Mouse (Mus musculus) layer of hippocampus, adult 11-12 months (tissue): ENCODE data around the gene Fcer2a.

Source experiments
- DNase-seq: peaks from one replicate; pipeline ENCODE4 v3.0.0; 2022; ENCODE audit warnings: low spot score

The Fcer2a gene

DNA sequence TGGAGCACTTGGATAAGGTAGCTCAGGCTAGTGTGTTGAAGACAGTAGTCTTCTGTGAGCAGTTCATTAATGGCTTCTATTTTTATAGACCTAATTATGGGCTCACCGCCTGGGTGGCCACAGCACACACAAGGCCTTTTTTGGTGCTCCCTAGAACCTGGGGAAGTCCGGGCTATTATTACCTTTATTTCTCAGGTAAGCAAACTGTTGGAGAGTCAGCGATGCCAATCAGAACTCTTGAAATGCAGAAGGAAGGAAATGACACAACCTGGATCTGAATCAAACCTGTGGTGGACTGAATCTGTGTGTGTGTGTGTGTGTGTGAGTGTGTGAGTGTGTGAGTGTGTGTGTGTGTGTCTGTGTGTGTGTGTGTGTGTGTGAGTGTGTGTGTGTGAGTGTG lies at the start of gene Fcer2a:
TSS of gene Fcer2a (minus strand) at position 55 of the 400 bp plus-strand sequence.
- no peak for DNase-seq

DNA sequence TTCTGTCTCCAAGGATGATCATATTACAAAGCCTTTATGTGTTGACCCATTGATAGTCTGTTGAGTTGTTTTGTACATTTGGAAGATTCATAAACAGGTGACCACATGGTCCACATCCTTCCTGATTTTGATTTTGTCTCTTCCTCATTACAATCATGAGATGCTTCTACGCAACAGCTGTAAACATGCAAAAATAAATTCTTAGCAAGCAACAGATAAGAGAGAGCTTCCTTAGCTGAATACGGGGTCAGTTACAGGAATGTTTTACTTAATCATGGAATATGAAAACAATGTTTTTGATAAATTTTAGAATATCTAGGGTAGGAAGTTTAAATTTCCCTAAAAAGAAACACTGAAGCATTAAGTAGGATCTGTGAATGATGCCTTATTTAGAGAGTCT lies 43.0 kb upstream of the Fcer2a start:
- no peak for DNase-seq

DNA sequence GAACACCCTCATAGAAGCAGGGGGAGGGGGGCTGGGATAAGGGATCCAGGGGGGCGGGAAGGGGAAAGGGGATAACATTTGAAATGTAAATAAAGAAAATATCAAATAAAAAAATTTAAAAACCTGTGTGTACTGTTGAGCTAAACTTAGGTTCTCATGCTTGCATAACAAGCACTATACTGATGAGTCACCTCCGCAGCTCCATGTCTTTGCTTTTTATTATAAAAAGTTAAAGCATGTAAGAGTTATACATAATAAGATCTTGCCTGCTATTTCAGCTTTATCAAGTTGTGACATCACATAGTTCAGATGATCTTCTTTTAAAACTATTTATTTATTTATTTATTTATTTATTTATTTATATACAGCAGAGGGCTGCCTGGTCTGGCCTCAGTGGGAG lies 41.6 kb upstream of the Fcer2a start:
- DNase-seq, result no peak

DNA sequence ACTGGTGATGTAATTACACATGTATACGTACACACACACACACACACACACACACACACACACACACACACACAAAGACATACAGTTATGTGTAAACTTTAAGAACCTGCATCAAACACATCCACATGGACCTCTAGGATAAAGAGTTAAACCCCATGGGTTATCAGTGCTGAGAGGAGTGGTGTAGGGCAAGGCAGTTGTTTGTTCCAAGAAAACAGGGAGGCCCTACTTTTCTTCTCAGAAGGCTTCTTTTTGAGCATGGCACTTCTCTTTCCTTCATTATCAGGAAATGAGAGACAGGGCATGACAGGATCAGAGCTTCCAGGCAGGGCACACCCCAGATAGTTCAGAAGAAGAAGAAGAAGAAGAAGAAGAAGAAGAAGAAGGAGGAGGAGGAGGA lies 40.1 kb upstream of the Fcer2a start:
- DNase-seq, result no peak

DNA sequence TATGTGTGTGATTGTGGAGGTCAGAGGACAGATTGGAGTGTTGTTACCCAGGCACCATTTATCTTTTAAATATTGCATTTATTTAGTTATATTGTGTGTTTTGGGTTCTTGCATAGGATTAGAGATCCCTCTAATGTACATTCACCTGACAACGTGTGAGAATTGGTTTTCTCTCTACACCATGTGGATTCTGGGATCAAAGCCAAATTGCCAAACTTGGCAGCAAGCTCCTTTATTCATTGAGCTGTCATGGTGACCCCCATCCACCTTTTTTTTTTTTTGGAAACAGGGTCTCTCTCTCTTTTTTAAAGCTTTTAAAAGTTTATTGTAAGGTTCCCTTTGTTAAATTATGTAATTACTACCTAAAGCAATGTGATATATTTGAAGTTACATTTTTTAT lies 27.1 kb upstream of the Fcer2a start:
- no peak for DNase-seq

DNA sequence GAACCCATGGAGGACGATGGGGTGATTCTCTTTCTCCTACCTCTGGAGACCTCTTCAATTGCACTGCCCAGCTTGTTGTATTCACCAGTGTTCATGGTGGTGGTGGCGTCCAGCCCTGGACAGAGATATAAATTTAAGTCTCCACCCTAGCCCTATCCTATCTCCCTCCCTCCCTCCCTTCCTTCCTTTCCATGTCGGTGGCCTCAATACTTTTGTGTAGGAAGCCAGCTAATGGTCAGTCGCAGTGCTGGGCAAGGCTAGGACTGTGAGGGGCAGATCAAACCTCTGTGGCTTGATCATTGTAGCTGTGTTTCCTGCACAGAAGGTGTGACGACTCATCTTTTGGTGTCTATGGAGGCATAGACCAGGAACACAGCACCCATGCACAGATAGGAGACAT lies 26.6 kb upstream of the Fcer2a start, which contains the start of gene Clec4g:
TSS of gene Clec4g (minus strand) at position 101 of the 400 bp plus-strand sequence.
- no peak for DNase-seq

DNA sequence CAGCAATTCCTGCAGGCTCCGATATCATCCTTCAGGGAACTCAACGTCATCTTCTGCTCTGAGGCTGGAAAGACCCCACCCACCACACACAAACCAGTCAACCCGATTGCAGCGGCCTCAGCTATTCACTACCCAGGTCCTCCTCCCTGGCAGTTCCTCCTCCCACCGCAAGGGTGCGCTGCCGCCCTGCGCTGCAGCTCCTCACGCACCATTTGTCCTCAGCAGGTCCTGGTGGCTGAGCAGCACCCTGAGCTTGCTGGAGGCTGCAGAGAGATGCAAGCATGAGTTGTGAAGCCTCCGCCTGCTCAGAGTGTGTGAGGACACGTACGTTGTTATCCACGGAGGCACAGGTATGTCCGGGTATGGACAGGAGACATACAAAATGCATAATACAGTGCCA lies 24.6 kb upstream of the Fcer2a start:
- DNase-seq, result peak; percentile 65

DNA sequence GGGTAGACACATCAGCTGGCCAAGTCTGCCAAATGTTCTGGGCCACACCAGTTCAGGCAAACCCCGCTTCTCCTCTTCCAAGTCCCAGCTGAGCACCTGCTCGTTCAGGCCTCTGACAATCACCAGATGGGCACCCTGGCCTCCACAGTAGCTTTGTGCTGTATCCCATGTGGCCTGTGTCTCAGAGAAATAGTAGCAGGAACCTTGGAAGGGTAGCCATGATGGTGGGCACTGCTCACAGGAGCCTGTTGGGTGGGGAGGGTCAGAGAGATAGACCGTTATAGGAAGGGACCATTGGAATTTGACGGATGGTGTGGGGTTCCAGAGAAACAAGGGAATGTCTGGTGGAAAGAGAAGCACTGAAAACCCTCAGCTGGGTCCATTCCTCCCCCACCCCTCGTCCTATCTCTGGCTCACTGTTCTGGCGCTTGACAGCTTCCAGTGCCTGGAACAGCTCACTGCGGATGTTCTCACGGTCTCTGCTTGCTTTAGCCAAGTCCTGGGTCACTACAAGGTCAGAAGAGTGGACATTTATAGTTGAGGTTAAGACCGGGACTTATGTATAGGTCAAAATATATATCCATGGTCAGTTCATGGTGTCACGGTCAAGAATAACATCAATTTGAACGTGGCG lies 23.5 kb upstream of the Fcer2a start:
- no peak for DNase-seq

DNA sequence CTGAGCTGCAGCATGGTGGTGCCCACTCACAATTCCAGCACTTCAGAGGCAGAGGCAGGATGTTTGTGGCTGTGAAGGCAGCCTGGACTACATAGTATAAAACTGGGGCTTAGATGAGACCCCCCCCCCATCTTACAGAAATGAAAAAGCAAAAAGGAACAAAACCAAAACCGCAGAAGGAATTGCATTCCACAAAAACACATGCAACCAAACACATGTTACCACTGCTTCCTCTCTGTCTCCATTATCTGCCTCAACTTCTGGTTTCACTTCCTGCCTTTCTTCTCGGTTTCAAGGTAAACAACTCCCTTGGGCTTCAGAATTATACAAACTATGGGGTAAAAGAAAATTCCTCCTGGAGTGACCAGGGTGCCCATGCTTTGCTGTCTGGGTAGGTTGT lies 17.7 kb upstream of the Fcer2a start:
- no peak for DNase-seq

DNA sequence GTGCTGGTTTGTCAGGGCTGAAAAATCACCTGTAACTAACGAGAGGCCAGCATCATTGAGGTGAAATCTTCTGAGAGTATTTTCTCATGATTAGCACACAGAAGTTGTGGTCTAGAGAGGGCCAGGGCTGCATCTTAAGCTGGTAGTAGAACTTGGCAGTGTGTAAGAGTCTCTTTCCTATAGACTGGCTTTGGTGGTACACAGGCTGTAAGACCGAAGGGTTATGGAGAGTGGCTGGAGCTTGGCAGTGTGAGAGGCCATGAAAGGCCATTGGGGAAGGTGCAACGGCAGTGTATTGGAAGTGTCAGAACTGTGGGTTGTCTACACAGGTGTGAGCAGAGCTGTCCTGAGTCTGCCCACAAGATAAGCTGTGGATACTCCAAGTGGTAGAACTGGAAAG lies 16.3 kb upstream of the Fcer2a start:
- no peak for DNase-seq

DNA sequence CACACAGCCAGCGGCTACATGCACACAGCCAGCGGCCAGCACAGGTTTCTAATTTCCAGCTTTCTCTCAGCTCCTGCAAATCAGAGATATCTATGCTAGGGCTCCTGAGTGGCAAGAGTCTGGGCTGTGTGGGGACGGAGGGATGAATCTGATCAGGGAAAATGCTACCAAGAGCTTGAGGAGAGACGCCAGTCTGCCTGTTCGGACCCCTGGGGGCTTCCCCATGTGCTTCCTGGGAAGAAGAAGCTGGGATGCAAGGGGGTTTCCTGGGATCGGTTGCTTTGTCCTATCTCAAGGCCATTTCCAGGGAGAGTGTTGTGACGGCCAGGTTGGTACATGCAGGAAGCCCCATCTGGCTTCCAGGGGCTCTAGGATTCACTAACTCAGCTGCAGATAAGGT lies 13.6 kb upstream of the Fcer2a start:
- no peak for DNase-seq

DNA sequence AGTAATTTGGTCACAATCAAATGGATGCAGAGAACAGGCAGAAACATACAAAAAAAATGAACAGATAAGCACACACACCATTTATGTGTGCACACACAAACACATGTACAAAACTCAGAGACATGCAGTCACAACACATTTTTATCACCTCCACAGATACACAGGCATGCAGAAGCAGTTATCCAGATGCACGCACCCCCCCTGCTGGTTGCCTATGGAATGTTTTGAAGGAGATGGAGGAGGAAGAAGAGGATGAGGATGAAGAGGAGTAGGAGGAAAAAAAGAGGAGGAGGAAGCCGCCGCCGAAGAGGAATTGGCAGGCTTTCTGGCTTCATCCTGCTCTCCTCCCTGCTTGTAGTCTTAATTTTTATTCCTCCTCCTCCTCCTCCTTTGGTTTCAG lies 11.7 kb upstream of the Fcer2a start:
- DNase-seq, result no peak

DNA sequence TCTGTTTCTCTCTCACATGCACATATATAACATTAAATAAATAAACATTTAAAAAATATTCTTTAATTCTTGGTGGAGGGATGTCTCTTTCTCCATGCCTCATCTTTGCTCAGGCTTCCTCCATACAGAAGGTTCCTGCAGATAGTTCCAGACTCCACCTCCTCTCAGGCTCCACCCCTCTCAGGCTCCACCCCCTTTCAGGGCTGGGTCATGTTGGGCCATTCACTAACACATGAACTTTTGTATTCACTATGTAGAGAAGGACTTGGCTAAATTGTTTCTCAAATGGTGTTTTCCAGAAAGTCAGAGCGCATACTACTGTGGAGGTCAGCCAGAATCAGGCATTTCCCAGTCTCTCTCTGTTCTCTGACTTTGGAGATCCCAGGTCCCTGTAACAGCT lies 7.5 kb upstream of the Fcer2a start:
- DNase-seq, result no peak

DNA sequence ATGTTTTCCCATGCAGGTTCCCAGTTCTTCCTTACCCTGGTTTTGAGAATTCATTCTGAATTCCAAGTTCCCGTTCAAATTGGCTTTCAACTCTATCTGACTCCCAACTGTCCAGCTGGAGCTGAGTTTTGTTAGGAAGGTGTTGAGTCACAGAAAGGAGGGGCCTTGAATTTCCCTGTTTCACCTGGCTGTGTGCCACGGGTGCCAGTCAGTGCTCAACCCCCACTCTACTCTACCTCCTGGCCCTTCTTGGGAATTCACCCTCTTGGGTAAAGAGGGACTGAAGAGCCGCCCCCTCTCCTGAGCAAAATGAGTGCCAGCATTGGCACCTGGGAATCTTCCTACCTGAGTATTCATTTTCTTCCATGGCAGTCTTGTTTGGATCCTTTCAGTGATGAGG lies 3.2 kb downstream of the Fcer2a start:
- DNase-seq, result no peak

DNA sequence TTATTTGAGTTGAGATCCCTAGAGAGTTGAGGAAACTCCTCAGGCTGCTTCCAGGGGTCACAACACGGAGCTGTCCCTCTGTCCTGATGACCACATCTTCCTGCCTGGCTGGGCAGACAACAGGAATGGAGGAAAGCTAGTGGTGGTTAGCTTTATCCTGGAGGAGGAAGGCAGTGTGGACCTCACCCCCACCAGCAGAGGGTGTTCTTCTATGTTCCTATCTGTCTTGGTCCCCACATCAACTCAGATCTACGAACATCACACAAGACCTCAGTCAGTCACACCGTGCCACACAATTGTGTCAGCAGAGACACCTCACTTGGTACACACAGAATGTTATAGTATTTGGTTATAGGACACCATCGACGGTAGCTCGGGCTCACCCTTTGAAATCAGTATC lies 6.4 kb downstream of the Fcer2a start:
- no peak for DNase-seq

DNA sequence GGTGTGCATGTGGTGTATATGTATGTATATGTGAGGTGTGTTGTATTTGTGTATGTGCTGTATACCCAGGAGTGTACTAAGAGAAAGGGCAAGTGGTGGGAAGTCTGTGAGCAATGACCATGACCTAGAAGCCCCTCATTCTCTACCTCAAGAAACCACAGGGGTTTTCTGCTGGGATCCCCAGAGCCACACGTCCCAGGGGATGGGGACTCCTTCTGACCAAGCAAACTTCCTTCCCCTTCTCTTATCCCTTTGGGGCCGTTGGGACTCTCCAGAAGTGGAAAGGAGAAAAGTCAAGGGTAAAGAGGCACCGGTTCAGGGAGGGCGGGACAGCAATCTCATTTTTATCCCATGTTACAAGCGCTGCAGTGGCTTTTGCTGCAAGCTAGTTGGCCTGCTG lies 8.6 kb downstream of the Fcer2a start:
- DNase-seq, result no peak

DNA sequence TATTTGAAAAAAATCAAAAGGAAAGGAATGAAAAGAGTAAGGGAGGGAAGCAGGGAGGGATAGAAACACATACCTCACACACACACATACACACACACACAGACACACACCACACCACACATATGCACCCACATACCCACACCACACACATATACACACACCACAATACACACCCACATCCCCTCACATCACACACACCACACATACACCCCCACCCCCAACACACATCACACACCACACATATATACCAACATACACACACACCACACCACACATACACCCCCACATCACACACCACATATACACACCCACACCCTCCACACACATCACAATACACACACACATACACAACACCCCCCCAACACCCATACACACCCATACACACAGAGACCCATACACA lies 9.4 kb downstream of the Fcer2a start:
- no peak for DNase-seq

DNA sequence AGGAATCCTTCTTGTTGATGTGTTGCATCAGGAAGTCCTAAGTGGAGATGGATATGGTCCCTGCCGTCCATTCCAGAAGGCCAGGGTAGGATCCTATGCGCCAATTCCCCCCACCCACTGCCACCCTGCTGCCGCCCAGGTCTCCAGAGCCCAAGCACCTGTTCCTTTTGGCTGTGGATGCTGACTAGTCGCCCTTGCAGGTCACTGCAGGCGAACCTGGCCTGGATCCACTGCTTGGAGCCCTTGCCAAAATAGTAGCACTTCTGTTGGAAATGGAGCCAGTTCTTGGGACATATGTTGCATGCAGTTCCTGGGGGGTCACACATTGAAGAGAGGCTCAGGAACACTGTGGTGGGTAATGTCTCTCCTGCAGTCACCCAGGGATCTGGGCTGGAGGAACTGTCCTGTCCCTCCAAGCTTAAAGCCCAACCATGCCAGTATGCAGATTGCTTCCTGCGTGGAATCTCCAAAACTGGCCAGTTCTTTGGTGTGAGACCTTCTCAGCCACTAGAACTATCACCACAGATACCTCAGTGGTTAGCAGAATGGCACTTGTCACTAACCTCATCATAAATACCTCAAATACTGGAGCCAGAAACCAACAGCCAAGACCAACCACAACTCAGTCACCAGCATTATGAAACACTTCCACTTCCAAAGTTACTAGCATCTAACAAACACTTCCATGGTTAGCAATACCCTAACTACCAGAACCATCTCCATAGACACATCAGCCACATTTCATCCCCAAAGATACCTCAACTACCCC lies 10.4 kb downstream of the Fcer2a start:
- DNase-seq, result no peak

DNA sequence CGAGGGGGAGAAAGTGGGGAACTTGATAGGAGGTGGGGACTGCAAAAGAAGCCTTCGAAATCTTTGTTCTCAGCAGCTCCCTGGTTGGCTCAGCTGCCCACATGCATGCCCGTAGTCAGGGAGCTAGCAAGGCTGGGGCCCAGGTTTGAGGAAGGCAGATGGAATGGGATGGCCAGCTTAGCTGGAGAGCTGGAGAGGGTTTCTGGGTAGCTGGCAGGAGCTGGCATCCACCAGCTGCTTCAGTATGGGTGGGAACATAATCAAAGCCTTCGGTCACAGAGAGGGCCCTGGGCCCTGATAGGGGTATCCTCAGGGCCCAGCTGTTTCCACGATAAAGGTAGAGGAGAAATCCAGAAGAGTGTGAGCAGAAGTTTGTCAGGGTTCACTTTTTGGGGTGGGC lies 11.5 kb downstream of the Fcer2a start:
- no peak for DNase-seq

DNA sequence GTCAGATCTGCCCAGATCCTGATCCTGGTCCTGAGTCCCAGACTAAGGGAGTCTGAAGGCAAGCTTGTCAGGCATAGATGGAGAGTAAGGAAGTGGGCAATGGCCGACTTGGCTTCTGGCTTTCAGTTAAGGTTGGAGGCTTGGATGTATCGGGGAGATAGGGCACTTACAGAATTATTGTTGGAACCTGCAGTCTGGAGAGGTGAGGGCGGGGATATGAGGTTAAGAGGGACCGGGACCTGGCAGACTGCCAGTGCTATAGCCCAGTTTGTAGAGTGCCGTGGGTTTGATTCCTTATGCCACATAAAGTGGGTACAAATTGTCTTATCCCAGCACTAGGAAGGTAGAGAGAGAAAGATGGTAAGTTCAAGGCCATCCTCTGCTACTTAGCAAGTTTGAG lies 14.3 kb downstream of the Fcer2a start:
- DNase-seq, result no peak

DNA sequence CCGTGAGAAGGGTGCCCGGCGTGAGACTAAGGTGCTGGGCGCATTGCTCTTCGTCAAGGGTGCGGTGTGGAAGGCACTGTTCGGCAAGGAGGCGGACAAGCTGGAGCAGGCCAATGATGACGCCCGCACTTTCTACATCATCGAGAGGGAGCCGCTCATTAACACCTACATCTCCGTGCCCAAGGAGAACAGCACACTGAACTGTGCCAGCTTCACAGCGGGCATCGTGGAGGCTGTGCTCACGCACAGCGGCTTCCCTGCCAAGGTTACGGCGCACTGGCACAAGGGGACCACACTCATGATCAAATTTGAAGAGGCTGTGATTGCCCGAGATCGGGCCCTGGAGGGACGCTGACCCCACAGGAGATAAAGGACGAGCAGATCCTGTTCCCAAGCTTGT lies 14.7 kb downstream of the Fcer2a start:
- no peak for DNase-seq

DNA sequence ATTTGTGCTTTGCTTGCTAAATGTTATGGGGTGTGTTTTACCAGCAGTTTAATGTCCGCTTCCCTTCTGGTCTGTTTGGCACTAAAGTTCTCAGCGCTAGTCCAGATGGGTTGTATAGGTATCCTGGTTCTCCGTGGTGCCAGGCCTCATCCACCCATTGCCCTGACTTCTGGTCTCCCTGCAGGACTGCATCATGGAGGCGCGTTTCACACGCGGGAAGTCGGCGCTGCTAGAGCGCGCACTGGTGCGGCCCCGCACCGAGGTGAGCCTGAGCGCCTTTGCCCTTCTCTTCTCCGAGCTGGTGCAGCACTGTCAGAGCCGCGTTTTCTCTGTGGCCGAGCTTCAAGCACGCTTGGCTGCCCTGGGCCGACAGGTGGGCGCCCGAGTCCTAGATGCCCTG lies 15.1 kb downstream of the Fcer2a start:
- no peak for DNase-seq

DNA sequence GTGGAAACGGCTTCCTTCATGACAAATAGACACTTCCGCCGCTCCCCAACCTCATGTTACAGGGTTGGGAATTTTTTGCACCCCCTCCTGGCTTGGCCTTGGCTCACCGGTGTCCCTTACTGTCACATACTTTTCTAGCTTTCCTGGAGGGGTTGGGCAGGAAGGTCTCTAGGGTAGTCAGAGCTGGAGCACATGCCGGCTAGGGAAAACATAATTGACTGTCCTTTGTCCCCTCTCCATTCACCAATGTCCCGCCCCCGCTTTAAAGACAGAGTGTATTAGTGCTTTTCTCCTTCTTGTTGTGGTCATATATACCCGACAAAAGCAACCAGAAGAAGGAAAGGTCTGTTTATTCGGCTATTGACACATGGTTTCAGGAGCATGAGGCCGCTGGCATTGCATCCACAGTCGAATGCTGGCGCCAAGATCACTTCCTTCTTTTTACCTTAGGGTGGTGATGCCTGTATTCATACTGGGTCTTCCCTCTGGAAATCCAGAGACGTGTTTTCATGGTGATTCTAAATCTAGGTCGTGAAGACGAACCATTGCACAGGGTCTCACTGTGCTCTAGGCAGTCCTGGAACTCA lies 16.9 kb downstream of the Fcer2a start:
- no peak for DNase-seq
